Mouse (Mus musculus) urinary bladder, postnatal 14 days (tissue): ENCODE results near the gene Zcchc8.
"Not testable (repeated sequence)": the region's sequence is repeated elsewhere in the genome, so short reads cannot be mapped to it uniquely, and the experiment has no call there.

Experiments used
- DNase-seq: peaks from one replicate; pipeline ENCODE4 v3.0.0; 2021; ENCODE audit warnings: low spot score

Zcchc8 gene

DNA sequence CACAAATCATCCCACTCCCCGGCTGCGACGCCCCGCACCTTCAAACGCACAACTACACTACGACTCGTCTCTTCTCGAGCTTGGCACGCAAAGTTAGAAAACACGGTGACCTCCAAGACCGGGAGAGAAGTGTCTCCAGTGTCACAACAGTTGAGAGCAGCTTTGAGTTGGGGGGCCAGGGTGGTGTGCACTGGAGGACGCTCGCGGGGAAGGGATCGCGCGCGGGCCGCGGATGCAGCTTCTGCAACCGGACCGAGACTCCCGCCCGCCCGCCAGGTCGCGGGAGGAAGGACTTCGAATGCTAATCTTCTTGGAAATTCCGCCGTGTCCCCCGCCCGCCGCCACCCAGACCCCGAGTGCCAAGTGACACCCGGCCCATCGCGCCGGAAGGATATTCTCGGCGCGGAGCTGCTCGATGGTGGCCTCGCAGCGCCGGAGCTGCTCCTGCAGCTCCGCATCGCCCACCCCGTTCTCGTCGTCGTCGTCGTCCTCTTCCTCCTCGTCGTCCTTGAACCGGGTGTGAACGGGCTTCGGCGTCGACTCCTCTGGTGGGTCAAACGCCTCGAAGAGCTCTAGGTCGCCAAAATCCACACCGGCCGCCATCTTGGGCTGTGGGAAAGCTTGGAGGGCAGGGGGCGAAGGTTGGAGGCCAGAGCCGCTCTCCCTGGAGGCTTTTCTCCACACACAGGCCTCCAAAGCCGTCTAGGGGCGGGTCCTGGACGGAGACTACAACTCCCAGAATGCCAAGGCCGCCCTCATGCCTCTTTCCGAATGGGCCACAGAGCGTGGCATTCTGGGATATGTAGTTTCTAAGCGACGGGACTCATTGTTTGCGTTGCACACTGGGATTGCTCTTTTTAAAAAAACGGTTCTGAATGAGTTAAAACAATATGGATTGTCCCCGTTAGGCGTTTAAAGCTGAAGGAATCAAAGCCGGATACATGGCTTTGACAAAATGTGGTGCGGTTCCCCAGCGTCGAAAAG, at the start of gene Zcchc8:
Zcchc8 (minus strand) TSS at position 773 of the 984 bp plus-strand sequence.
- DNase-seq, result peak; percentile 94

GRCm38 (mm10) chr5:123766455-123766854, 45.6 kb upstream of the Zcchc8 start:
- not testable (repeated sequence) for DNase-seq

DNA sequence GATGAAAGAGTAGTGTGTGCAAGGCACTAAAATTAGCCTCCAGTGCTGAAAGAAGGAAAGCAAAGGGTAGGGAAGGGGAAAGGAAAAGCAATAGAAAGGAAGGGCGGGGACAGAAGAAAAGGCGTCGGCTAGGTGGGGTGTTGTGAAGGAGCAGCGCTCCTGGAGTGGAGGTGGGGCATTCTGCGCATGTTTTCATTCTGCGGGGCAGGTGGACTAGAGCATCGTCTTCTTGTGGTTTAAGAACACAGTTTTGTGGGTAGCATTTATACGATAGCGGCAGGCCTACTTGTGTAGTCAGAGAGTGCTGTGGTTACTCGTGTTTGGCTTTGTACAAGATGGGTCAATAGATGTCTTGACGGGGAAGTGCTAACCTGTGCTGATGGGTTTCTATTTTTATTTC, 44.6 kb upstream of the Zcchc8 start:
- no peak for DNase-seq

DNA sequence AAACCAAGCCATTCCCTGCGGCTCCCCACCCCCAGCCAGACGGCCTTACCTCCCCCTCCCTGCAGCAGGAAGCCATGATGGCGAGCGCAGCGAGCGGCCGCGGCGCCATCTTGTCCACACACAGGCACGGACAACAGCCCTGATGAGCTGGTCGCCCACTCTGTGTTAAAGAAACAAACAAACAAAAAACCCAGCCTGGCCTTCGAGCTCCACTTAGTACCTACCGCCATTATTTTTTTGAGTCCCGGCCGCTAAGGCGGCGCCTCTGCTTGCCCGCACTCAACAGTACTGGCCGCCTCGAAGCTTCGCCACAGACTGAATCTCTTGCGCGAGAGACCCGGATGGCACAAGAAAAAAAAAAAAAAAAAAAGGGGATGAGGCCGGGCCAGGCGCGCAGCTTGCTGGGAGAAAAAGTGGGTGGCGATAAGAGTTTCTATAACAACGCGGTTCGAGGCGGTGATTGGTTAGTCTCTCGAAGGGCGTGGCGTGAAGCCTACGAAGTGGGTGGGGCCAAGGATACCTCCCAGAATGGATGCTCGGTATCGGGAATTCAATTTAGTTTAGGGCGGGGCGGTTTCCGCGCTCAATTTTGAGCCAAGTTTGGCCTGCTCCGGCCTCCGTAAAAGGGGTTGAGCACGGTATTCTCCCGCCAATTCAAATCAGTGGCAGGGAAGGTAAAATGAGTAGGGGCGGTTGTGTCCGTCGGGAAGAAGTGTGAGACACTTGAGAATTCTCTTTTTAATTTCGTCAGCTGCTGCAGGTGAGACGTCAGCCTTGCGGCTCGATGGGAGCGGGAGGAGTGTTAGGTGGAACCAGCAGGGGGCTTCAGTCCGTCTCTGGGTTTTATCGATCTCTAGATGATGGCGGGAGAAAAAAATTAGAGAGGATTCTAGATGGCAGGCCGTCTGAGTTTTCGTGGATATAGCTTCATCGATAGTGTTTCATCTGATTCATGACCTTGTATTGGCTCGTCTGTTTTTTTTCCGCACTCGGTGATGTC, 28.5 kb upstream of the Zcchc8 start, which contains the start of the genes Rsrc2 and Kntc1:
Rsrc2 (minus strand) TSS at position 350 of the 1,000 bp plus-strand sequence.
Kntc1 (plus strand) TSS at position 652 of the 1,000 bp plus-strand sequence.
- DNase-seq, result peak; percentile 99

GRCm38 (mm10) chr5:123748339-123749064, 27.6 kb upstream of the Zcchc8 start:
- DNase-seq, result peak; percentile 10

GRCm38 (mm10) chr5:123747604-123748003, 26.7 kb upstream of the Zcchc8 start:
- DNase-seq, result no peak

DNA sequence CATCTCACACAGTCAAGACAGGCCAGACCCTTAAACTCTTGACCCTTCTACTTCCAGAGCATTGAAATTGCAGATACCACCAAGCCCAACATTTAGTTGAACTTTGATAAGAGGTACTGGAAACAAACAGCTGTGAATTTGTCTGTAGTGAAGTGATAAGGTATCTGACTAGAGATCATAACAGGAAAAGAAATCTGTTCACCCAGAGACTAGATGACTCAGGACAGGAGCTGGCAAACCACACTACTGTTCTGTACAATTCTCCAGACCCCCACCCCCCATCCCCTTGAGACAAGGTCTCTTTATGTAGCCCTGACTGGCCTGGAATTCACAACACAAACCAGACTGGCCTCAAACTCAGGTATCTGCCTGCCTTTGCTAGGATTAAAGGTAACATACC, 25.4 kb upstream of the Zcchc8 start:
- no peak for DNase-seq

- no peak for DNase-seq
Observed at GRCm38 (mm10) chr5:123744358-123744757, 23.5 kb upstream of the Zcchc8 start.

DNA sequence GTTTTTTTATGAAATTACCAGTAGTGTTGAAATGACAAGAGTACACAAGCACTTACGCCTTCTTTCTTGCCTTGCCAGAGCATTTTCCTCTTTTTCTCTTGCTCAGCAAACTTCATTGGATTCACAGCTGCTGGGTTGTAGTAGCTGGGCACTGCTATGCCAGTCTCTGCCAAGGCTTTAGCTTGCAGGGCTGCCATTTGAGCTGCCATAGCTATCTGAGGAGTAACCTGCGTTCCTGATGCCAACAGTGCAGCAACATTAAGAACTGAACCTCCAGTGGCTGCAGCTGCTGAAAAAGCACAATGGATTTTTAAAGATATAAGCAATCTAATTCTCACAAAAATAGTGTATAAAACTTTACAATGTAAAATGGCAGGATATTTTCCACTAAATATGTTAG, 10.1 kb upstream of the Zcchc8 start:
- no peak for DNase-seq

DNA sequence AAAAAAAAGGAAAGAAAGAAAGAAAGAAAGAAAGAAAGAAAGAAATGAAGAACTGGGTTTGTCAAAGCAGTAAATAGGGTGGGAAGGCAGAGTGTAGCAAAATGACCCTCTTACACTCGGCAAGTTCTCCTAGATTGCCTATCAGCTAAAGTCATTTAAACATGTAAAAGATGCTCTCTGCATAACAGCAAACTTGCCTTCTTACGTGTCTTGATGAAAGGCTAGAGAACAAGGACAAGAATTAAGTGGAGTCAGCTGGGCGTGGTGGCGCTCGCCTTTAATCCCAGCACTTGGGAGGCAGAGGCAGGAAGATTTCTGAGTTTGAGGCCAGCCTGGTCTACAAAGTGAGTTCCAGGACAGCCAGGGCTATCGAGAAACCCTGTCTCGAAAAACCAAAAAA, 2.9 kb upstream of the Zcchc8 start:
- not testable (repeated sequence) for DNase-seq

GRCm38 (mm10) chr5:123714622-123715021, 6.3 kb downstream of the Zcchc8 start:
- DNase-seq, result no peak

- DNase-seq, result no peak
Observed at GRCm38 (mm10) chr5:123713782-123714181, 7.1 kb downstream of the Zcchc8 start.

GRCm38 (mm10) chr5:123709571-123709970, 11.3 kb downstream of the Zcchc8 start:
- DNase-seq, result peak; percentile 50

- DNase-seq, result no peak
Observed at GRCm38 (mm10) chr5:123708598-123708997, 12.3 kb downstream of the Zcchc8 start.

- peak; percentile 61 for DNase-seq
Observed at GRCm38 (mm10) chr5:123700625-123701024, 20.3 kb downstream of the Zcchc8 start.

- DNase-seq, result peak; percentile 78
Observed at GRCm38 (mm10) chr5:123699198-123699597, 21.7 kb downstream of the Zcchc8 start.

GRCm38 (mm10) chr5:123696961-123697360, 23.9 kb downstream of the Zcchc8 start:
- DNase-seq, result peak; percentile 42

DNA sequence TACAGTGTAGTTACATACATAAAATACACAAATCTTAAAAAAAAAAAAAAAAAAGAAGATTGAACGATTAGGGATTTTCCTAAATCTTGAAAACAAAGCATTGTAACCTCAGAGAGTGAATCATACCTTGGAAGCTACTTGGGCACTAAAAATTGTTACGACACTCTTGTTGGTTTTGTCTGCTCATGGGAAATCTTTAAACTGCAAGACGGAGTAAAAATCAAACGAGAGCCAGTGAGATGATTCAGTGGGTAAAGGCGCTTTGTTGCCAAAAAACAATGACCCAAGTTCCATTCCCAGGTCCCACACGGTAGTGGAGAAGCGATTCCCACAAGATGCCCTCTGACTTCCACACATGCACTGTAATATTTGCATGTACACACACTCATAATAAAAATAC, 24.7 kb downstream of the Zcchc8 start:
- DNase-seq, result no peak

DNA sequence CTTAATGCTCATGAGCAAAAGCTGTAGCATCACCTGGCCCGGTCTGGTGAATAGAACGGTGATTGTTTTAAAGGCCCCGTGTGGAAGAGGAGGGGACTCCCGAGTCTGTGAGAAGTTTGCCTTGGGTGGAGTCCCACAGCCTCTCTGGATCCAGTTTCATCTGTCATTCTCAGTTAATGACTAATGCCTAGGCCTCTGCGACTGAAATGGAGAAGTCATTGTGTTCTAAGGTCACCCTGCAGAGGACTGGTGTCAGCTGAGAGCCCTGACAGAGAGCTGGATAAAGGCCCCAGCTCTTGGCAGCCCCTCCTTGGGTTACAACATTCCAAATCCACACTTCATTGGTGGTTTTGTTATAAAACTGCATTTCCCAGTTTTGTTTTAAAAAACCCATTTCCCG, 26.4 kb downstream of the Zcchc8 start:
- peak; percentile 56 for DNase-seq

- peak; percentile 70 for DNase-seq
Observed at GRCm38 (mm10) chr5:123684221-123685144, 36.4 kb downstream of the Zcchc8 start, which contains the start of gene Clip1. TSS of gene Clip1 (minus strand) at chr5:123684618.
